Mouse (Mus musculus): ENCODE data around the gene Prss2.
"Not testable (repeated sequence)": the region's sequence is repeated elsewhere in the genome, so short reads cannot be mapped to it uniquely, and the experiment has no call there.

- not testable (repeated sequence) for TF ChIP-seq GATA1 (IDR thresholded peaks at IDR 0.05; ENCODE audit: borderline replicate concordance, low read length); FLI1 (IDR thresholded peaks at IDR 0.05; ENCODE audit: low read length)
Observed at GRCm38 (mm10) chr6:41563104-41563951, 41.7 kb downstream of the Prss2 start.
